Mouse (Mus musculus) MEL-GATA-1-ER (cell line): ENCODE measurements around the gene Tmpo.
A peak's percentile ranks its signal among the peaks of the same experiment; 100 is the strongest.
"Not testable (repeated sequence)": the region's sequence is repeated elsewhere in the genome, so short reads cannot be mapped to it uniquely, and the experiment has no call there.

Experiments used
- DNase-seq: peaks from one replicate; pipeline ENCODE4 v3.0.0-alpha.2; 2012; ENCODE audit warnings: low read depth; ENCODE audit errors: extremely low read depth

The Tmpo gene

DNA sequence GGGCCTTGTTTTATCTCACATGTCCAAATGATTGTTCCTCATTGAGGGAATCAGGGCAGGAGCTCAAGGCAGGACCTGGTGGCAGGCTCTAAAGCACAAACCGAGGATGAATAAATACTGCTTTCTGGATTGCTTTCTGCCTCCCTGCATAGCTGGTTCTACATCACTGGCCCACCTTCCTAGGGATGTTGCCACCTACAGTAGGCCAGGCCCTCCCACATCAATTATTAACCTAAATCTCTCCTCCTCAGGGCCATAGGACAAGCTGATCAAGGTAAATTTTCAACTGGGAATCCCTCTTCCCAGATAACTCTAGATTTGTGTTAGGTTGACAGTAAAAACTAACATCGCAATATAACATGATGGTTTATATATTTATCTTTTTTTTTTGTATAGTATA lies 4.6 kb upstream of the Tmpo start:
- DNase-seq = no peak

DNA sequence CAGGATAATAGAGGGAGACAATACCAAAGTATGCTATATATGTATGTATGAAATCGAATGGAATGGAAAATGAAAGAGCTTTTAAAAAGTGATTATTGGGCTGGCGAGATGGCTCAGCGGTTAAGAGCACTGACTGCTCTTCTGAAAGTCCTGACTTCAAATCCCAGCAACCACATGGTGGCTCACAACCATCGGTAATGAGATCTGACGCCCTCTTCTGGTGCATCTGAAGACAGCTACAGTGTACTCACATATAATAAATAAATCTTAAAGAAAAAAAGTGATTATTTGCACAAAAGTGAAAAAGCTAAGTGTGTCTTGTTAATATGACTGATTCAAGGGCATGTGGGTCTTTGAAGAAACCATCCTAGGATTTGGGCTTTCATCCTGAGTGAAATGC lies 3.8 kb upstream of the Tmpo start:
- not testable (repeated sequence) for DNase-seq

DNA sequence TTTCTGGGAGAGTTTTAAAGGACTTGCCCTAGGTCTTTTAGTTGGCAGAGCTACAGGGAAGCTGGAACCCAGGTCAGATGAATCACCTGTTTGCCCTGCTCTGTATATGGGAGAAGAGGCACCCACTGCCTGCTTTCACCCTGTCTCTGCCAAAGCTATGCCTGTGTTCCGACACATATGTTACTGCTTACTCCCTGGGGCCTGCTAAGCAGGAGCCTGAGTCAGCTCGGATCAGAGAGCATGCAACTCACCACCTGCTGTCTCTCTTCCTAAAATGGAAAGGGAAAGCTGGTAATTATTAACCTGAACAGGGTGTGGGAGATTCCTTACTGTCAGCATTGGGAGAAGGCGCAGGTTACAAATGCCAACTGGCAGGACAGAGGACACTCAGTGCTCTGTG lies 2.2 kb upstream of the Tmpo start:
- no peak for DNase-seq

DNA sequence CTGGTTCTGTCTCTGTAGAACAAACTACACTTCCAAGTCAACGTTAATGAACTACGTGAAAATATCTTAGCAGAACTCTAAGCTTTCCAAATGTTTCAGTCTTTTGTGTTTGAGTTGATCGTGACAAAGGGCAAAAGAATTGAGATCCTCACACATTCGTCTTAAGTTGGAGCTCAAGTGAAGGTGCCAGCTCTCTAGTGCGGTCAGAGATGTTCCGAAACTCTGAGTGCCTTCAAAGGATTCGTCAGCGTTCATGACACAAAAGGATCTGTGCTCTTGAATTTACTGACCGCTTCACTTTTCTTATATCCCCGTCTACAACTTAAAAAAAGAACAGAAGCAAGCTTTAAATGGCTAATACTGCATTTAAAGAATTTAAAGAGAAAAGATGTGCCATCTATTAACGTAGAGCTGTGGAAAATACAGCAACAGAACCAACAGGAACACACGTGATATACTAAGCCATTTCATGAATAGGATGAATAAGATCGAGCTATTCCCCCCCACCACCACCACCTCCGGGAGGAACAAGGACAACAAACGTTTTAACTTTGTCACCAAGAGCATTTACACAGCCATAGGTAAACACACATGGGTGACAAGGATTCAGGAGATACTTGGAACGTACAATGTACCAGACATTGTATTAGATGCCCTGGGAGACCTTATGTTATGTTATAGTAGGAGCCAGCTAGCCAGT lies 1.3 kb upstream of the Tmpo start:
- no peak for DNase-seq

DNA sequence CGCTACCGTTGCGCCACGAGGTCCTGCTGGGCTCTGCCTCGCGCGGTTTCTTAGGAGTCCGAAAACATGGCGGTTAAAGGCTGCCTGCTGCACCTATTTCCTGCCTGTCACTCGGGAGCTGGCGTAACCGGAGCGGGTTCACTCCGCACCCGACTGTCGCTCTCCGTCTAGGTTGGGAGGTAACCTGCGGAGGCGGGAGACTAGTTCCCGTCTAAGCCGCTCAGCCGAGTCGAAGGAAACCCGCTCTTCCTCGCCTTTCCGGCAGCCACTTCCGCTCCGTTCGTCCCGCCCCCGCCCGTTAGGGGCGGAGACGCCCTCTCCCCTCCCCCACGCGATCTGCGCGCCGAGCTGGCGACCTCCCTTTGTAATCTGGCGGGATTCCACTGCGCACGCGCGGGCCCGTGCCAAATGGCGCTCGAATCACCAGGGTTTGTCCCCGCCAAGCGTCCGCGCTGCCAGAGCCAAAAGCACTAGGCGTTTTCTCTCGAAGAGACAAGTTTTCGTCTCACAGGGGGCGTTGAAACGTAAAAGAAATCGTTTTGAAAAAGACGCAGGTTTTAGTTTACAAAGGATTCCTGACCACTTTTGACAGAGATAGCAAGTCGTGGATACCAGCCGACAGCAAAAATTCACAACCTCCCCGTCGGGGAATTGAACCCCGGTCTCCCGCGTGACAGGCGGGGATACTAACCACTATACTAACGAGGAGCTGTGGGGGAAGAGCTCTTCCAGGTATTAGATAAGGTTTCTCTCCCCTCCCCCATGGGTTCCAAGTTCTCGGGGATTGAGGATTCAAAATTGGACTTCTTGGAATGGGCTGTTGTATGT lies 560 bp upstream of the Tmpo start:
- DNase-seq = peak; percentile 82

DNA sequence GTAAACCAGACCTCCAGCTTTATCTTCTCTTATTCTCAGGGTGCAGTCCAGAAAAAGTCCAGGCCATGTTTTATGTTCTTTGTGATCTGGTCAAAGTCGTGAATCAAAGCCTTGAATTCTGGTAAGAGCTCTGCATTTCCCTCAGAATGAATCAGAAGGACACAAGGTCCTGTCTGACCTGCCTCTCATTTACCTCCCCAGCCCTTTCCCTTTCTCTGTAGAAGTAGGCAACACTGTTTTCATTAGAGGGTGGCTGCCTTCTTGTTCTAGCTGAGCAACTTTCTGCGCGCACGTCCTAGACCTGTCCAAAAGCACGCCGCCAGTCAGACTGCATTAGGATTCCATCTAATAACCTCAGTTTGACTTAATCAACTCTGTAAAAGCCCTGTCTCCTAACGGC lies 814 bp downstream of the Tmpo start:
- DNase-seq = no peak

DNA sequence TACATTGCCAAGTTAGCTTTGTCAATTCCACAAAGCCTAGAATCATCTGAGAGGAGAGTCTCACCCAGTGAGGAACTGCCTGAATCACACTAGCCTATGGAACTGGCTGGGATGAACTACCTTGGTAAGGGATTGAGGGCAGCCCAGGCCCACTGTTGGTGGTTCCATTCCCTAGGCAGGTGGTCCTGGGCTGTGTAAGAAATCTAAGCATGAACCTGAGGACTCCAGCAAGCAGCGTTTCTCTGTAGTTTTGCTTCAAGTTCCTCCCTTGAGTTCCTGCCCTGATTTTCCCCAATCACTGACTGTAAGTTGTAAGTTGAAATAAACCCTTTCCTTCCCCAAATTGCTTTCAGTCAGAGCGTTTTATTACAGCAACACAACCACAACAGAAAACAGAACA lies 1.3 kb downstream of the Tmpo start:
- no peak for DNase-seq

DNA sequence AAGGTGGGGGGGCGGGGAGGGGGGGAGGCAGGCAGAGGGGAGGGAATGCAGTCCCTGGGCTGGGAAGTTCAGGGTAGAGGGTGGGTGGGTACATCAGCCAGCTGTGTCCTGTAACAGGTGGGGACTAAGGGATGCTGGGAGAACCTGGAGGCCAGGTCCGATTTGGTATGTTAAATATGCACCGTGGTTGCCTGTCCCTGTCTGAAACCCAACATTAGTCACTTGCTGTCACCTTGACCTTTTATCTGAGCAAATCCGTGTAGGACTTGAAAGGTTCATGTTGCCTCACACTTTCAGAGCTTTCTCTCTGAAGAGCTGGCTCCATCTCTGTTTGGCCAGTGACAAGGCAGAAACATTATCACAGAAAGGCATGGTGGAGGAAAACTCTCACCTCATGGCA lies 3.9 kb downstream of the Tmpo start:
- DNase-seq = no peak

DNA sequence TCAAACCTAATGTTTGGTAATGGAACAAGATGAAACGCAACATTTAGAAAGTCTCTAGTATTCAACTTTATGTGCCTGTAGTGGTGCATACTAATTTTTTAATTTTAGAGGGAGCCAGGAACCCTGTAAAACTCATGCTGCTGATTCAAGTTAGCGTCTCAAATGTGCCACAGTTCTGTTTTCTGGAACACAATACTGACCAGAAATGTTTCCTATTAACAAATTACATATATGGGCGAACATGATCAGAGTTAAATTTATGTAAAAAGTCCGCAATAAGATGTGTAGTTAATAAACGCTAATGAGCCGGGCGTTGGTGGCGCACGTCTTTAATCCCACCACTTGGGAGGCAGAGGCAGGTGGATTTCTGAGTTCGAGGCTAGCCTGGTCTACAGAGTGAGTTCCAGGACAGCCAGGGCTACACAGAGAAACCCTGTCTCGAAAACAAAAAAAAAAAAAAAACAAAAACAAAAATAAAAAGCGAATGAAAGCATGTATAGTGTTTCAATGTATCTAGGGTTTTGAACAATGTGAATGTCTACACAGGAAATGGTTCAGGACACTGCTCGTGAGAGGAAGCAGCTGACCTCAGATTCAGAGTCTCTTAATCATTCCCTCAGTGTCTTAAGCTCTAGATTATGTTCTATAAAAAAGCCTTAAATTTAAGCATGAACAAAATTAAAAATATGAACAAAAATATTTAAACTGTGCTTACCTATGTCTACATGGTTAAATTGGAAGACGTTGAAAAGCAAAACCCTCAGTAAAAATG lies 8.6 kb downstream of the Tmpo start:
- DNase-seq = no peak

DNA sequence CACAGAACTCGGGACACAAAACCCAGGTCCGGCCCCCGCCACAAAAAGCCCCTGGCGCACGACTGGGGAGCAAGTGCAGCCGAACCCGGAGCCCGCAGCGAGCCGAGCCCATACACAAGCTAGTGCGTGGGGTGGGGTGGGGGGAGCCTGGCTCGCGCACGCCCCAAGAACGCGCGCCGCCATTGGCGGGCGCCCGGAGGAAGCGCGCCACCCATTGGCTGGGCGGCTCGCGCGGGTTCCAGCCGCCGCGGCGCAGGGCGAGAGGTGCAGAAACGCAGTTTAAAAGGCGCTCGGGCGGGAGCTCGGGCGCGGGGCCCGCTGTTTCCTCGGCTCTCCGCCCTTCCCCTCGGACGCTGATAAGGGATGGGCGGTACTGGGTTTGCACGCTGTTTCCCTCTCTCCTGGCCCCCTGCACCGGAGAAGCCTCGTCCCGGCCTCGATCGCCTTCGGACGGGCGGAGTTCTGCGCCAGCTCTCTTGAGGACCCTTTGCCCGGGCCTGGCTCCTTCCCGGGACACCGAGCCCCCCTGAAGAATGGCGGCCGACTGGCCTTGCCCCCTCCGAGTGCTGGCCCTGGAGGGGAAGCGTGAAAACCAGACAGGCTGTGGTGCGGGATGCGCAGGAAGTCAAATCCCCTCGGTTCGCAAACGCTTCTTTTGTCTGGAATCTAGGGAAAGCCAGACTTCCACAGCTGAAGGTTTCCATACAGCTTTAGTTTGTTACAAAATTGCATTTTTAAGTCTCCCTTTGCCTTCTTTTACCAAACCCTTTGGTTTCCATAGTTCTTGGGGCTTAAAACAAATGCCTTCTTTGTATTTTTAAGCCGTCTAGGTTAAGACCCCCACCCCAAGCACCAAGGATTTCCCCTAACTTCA lies 9.4 kb downstream of the Tmpo start:
- peak; percentile 82 for DNase-seq

DNA sequence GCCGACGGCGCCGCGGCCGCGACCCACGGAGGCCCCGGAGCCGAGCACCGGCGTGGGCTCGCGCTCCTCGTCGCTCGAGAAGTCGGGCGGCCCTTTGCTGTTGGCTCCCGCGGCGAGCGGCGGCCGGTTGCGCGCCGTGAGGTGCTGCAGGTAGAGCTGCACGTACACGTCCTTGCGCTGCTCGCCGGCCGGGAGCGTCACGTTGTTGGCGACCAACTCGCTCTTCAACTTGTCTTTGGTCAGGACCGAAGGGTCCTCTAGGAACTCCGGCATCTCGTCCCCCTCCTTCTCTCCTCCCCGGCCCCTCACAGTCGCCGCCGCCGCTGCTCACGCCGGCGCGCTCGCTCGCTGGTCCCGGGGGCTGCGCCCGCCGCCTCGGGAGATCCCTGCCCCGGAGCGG lies 10.1 kb downstream of the Tmpo start:
- no peak for DNase-seq

DNA sequence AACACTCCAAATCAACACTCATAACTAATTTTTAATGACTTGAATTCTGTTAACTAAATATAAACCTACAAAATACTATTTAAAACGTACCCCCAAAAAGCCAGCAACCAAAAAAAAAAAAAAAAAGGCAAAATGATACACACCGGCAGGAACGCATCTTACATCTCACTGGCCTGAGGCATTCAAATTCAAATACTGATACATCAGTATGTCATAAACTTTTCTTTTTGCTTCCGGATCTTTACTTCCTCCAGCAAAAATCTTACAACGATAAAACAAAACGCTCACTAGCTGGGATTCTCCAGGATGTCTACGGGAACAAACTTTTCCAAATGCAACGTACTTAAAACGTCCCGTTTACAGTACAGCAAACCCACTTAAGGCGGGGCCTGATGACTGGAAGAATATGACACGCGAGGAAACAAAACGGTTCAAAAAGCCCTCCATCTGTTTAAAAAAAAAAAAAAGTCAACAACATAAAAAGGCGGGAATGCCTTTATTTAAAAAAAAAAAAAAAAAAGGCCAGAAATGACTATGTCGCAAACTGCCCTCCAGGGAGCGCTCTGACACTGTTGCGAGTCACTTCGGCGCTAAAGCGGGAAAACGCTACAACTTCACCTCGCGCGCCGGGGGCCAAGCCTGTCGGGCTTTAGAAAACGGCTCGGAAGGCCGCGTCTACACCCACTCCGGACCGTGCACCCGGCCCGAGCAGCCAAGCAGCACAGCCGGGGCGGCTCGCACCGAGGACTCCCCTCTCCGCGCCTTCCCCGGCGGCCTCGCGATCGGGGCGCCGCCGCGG lies 10.8 kb downstream of the Tmpo start:
- peak; percentile 69 for DNase-seq

DNA sequence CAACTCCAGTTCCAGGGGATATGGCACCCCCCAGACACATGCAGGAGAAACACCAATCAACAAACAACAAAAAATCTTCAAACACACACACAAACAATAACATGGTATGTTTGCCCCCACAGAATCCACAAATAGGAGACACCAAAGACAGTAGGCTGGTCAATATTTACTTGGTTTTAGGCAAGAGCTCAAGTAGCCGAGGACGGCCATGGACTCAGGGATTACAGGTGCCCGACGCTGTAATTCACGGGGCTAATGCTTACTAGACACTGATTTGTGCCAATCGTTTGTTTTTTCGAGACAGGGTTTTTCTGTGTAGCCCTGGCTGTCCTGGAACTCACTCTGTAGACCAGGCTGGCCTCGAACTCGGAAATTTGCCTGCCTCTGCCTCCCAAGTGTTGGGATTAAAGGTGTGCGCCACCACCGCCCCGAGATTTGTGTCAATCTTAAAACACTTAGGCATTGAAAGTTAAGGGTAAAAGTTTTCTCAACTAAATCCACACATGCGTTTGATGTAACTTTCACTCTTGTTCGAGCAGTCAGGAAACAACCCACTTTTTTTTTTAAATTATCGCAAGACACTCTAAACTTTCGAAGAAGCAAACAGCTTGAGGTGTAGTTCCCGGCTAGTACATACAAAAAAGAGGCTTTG lies 11.6 kb downstream of the Tmpo start:
- DNase-seq = no peak

DNA sequence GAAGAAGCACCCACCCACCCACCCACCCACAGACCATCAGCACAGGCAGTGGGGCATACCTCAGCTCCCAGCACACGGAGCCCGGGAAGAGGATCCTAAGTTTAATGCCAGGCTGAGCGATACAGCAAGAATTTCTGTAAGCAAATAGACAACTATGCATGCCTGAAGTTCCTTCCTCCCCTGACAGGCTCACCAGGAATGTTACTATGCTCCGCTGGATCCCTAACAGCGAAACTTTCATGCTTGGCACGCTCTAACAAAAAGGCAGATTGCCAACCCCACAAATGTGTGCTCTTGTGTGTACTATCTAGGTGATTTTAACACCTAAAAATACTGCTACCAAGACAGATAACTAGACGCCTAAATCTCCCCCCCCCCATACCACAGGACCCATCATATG lies 13.8 kb downstream of the Tmpo start:
- DNase-seq = no peak

DNA sequence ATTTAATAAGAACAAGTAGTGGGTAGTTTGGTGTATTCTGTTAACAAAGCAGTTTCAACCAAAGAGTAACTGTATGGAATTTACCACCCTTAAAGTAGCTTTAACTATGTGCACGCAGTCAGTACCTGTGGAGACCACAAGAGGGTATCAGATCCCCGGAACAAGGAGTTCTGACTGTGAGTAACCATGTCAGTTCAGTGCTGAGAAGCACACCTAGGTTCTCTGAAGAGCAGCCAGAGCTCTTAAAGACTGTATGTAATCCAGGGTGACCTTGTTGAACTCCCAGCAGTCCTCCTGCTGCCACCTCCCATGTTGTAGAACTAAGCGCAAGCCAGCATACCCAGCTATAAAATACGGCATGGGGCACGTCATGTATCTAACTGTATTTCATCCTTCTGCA lies 14.2 kb downstream of the Tmpo start:
- no peak for DNase-seq

DNA sequence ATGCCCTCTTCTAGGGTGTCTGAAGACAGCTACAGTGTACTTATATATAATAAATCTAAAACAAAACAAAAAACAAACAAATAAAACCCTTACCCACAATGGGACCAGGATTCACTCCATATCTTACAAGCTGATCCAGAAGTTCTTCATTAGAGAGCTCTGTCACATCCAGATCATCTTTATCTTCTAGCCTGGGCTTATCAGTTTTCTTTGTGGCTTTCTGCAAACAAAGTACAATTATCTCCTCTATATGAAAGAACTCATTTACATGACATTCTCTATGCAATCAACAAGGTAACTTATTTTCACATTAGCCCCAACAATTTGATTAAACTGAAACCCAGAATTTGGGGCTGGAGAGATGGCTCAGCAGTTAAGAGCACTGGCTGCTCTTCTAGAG lies 15.3 kb downstream of the Tmpo start:
- DNase-seq = no peak

DNA sequence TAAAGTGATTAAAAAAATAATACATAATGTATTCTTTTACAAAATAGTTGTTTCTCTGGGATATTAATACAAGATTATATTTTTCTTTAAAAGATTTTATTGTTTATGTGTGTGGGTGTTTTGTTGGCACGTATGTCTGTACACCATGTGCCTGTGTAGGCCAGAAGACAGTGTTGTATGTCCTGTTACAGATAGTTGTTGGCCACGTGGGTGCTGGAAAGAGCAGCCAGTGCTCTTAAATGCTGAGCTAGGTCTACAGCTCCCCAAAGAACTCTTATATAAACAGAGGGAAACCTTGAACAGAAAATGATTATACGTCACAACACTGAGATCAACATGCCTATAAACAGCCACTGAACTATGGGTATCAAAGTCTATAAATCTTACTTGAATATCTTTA lies 16.6 kb downstream of the Tmpo start:
- DNase-seq = no peak

DNA sequence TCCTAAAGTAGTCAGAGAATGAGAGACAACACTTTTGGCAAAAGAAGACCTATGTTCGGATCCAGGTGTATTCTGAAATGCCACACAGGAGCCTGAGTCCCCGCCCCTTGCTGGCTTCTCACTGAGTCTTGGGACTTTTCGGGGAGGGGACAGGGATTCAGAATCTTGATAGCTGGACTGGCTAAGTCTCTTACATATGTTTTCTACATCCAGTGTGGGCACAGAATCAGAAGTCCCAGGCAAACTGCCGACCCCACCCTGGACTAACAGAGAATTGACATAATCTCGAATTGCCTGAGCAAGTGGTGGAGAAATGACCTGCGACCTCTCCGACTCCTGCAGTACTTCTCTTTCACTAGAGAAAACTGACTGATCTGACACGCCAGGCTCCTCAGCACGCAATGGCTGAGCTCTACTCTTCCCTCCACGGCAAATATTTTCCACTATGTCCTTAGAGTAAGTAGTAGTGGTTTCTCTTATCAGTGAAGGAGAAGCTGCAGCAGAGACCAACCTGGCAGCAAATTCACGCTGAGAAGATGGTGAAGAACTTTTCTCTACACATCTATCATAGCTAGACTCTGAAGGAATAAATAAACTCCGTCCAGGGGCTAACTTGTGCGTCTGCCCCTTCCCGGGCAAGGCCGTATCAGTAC lies 18.5 kb downstream of the Tmpo start:
- no peak for DNase-seq

DNA sequence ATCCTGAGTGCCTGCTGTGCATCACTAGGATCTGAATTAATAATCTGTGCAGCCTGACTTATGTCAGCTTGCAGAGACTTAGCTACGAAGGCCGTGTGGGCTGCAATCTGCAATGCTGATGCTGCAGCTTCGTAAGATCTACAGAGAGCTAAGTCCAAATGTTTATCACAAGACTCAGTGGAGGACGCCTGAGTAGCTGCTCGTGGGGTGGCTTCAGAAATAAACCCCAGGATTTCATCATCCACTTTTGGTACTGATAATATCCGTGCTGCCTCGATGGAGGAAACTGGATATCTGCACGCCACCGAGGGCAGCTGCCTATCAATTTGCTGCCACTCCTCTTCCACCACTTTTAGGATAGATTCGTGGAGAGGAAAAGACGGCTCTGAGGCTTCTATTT lies 19.0 kb downstream of the Tmpo start:
- peak; percentile 67 for DNase-seq
